Mouse (Mus musculus): ENCODE data around the gene Shc2. TPM values are rescaled to one million over a fixed set of nuclear protein-coding genes. Genes with fewer than 3 reads are reported as not detected.

The Shc2 gene
- polyA plus RNA-seq, 1 experiment from 2014 or later, result 11.7 TPM

- Histone ChIP-seq H3K36me3 (ENCODE audit: control insufficient read depth, insufficient read depth, low read length) (no peaks in the 10 kb centered on the region), H3K4me1 (replicated peaks; ENCODE audit: control insufficient read depth, insufficient read depth, low read length) (no peaks in the 10 kb centered on the region), H3K4me2 (replicated peaks; ENCODE audit: low read depth, low read length) (no peak overlapping the region), H3K27me3 (ENCODE audit: control insufficient read depth, insufficient read depth, low read length) (0 out of 2 replicates have a peak, but pooled peaks cover 2% of the 10 kb centered on the region), H3K9me3 (ENCODE audit: control insufficient read depth, low read length) (no peaks in the 10 kb centered on the region), H3K4me3 (ENCODE audit: low read depth, low read length) (no peak overlapping the region), H3K9ac (ENCODE audit: low read depth, low read length) (no peak overlapping the region), H3K27ac (ENCODE audit: low read depth, low read length) (no peak overlapping the region)
- ATAC-seq (ENCODE audit: low FRiP score), result no peak
- WGBS, result 77% methylated on average over 6 of the region's 6 CpGs
- no peak for DNase-seq (ENCODE audit: low spot score)
Measured at GRCm38 (mm10) chr10:79575754-79576153, 62.0 kb downstream of the Shc2 start.

GRCm38 (mm10) chr10:79574796-79575195, 62.9 kb downstream of the Shc2 start:
- Histone ChIP-seq H3K4me2 (replicated peaks; ENCODE audit: low read depth, low read length) (no peak overlapping the region), H3K4me1 (replicated peaks; ENCODE audit: control insufficient read depth, insufficient read depth, low read length) (no peaks in the 10 kb centered on the region), H3K9me3 (ENCODE audit: control insufficient read depth, low read length) (no peaks in the 10 kb centered on the region), H3K27me3 (ENCODE audit: control insufficient read depth, insufficient read depth, low read length) (no peaks in the 10 kb centered on the region), H3K27ac (ENCODE audit: low read depth, low read length) (no peak overlapping the region), H3K9ac (ENCODE audit: low read depth, low read length) (no peak overlapping the region), H3K36me3 (ENCODE audit: control insufficient read depth, insufficient read depth, low read length) (no peaks in the 10 kb centered on the region), H3K4me3 (ENCODE audit: low read depth, low read length) (no peak overlapping the region)
- DNase-seq (ENCODE audit: low spot score) (no peak), ATAC-seq (ENCODE audit: low FRiP score) (no peak)
- WGBS, result 92% methylated on average over 6 of the region's 6 CpGs

GRCm38 (mm10) chr10:79574350-79574749, 63.4 kb downstream of the Shc2 start:
- WGBS, result 83% methylated on average over 8 of the region's 8 CpGs
- Histone ChIP-seq H3K4me3 (ENCODE audit: low read depth, low read length) (no peak overlapping the region), H3K9ac (ENCODE audit: low read depth, low read length) (no peak overlapping the region), H3K4me2 (replicated peaks; ENCODE audit: low read depth, low read length) (no peak overlapping the region), H3K27me3 (ENCODE audit: control insufficient read depth, insufficient read depth, low read length) (no peaks in the 10 kb centered on the region), H3K9me3 (ENCODE audit: control insufficient read depth, low read length) (no peaks in the 10 kb centered on the region), H3K4me1 (replicated peaks; ENCODE audit: control insufficient read depth, insufficient read depth, low read length) (no peaks in the 10 kb centered on the region), H3K36me3 (ENCODE audit: control insufficient read depth, insufficient read depth, low read length) (no peaks in the 10 kb centered on the region), H3K27ac (ENCODE audit: low read depth, low read length) (no peak overlapping the region)
- DNase-seq (ENCODE audit: low spot score) (no peak), ATAC-seq (ENCODE audit: low FRiP score) (no peak)

GRCm38 (mm10) chr10:79573611-79574010, 64.1 kb downstream of the Shc2 start:
- Histone ChIP-seq H3K4me3 (ENCODE audit: low read depth, low read length) (no peak overlapping the region), H3K4me2 (replicated peaks; ENCODE audit: low read depth, low read length) (no peak overlapping the region), H3K4me1 (replicated peaks; ENCODE audit: control insufficient read depth, insufficient read depth, low read length) (no peaks in the 10 kb centered on the region), H3K36me3 (ENCODE audit: control insufficient read depth, insufficient read depth, low read length) (no peaks in the 10 kb centered on the region), H3K27ac (ENCODE audit: low read depth, low read length) (no peak overlapping the region), H3K27me3 (ENCODE audit: control insufficient read depth, insufficient read depth, low read length) (no peaks in the 10 kb centered on the region), H3K9ac (ENCODE audit: low read depth, low read length) (no peak overlapping the region), H3K9me3 (ENCODE audit: control insufficient read depth, low read length) (no peaks in the 10 kb centered on the region)
- 90% methylated on average over 6 of the region's 6 CpGs for WGBS
- ATAC-seq (ENCODE audit: low FRiP score) (no peak), DNase-seq (ENCODE audit: low spot score) (no peak)

- Histone ChIP-seq H3K27ac (ENCODE audit: low read depth, low read length) (no peak overlapping the region), H3K4me1 (replicated peaks; ENCODE audit: control insufficient read depth, insufficient read depth, low read length) (no peaks in the 10 kb centered on the region), H3K9ac (ENCODE audit: low read depth, low read length) (no peak overlapping the region), H3K27me3 (ENCODE audit: control insufficient read depth, insufficient read depth, low read length) (no peaks in the 10 kb centered on the region), H3K4me2 (replicated peaks; ENCODE audit: low read depth, low read length) (no peak overlapping the region), H3K4me3 (ENCODE audit: low read depth, low read length) (no peak overlapping the region), H3K36me3 (ENCODE audit: control insufficient read depth, insufficient read depth, low read length) (no peaks in the 10 kb centered on the region), H3K9me3 (ENCODE audit: control insufficient read depth, low read length) (no peaks in the 10 kb centered on the region)
- DNase-seq (ENCODE audit: low spot score) (no peak), ATAC-seq (ENCODE audit: low FRiP score) (no peak)
- 91% methylated on average over 2 of the region's 2 CpGs for WGBS
Measured at GRCm38 (mm10) chr10:79571314-79571713, 66.4 kb downstream of the Shc2 start.

GRCm38 (mm10) chr10:79569921-79570320, 67.8 kb downstream of the Shc2 start:
- WGBS, result 86% methylated on average over 5 of the region's 5 CpGs

More at GRCm38 (mm10) chr10:79569921-79570320, 67.8 kb downstream of the Shc2 start:
- DNase-seq (ENCODE audit: low spot score), result no peak
- Histone ChIP-seq H3K9me3 (ENCODE audit: control insufficient read depth, low read length) (no peaks in the 10 kb centered on the region), H3K4me3 (ENCODE audit: low read depth, low read length) (no peak overlapping the region), H3K27me3 (ENCODE audit: control insufficient read depth, insufficient read depth, low read length) (no peaks in the 10 kb centered on the region), H3K27ac (ENCODE audit: low read depth, low read length) (no peak overlapping the region), H3K36me3 (ENCODE audit: control insufficient read depth, insufficient read depth, low read length) (no peaks in the 10 kb centered on the region), H3K9ac (ENCODE audit: low read depth, low read length) (no peak overlapping the region), H3K4me1 (replicated peaks; ENCODE audit: control insufficient read depth, insufficient read depth, low read length) (no peaks in the 10 kb centered on the region), H3K4me2 (replicated peaks; ENCODE audit: low read depth, low read length) (no peak overlapping the region)
- ATAC-seq (ENCODE audit: low FRiP score), result no peak

Other genes starting within 250 kb of the Shc2 start
- gene Vmn2r83, start 169.2 kb downstream of the Shc2 start, polyA plus RNA-seq (2014; fragmentation: Nextera tagmentation; extraction: Ambion mirVana), result not detected in 2 replicates
- 12.4 and 16.1 TPM in 2 replicates for gene Plpp2, start 104.1 kb downstream of the Shc2 start, polyA plus RNA-seq (2014; fragmentation: Nextera tagmentation; extraction: Ambion mirVana)
- 35.4 and 37.8 TPM in 2 replicates for gene Mier2, start 82.7 kb downstream of the Shc2 start, polyA plus RNA-seq (2014; fragmentation: Nextera tagmentation; extraction: Ambion mirVana)
- gene Theg, start 50.6 kb downstream of the Shc2 start, polyA plus RNA-seq (2014; fragmentation: Nextera tagmentation; extraction: Ambion mirVana), result not detected in 2 replicates
- 0.06 and 0.19 TPM in 2 replicates for gene C2cd4c, start 23.9 kb downstream of the Shc2 start, polyA plus RNA-seq (2014; fragmentation: Nextera tagmentation; extraction: Ambion mirVana)
- gene Odf3l2, start 7.8 kb upstream of the Shc2 start, polyA plus RNA-seq (2014; fragmentation: Nextera tagmentation; extraction: Ambion mirVana), result not detected in 2 replicates
- gene Madcam1, start 26.6 kb upstream of the Shc2 start, polyA plus RNA-seq (2014; fragmentation: Nextera tagmentation; extraction: Ambion mirVana), result 1.1 and 1.6 TPM in 2 replicates
- 69.6 and 70.8 TPM in 2 replicates for gene Tpgs1, start 31.5 kb upstream of the Shc2 start, polyA plus RNA-seq (2014; fragmentation: Nextera tagmentation; extraction: Ambion mirVana)
- 153 and 159 TPM in 2 replicates for gene Cdc34, start 44.3 kb upstream of the Shc2 start, polyA plus RNA-seq (2014; fragmentation: Nextera tagmentation; extraction: Ambion mirVana)
- gene Gzmm, start 51.1 kb upstream of the Shc2 start, polyA plus RNA-seq (2014; fragmentation: Nextera tagmentation; extraction: Ambion mirVana), result 0.42 and 0.73 TPM in 2 replicates
- 595 and 605 TPM in 2 replicates for gene Bsg, start 66.6 kb upstream of the Shc2 start, polyA plus RNA-seq (2014; fragmentation: Nextera tagmentation; extraction: Ambion mirVana)
- gene Hcn2, start 78.7 kb upstream of the Shc2 start, polyA plus RNA-seq (2014; fragmentation: Nextera tagmentation; extraction: Ambion mirVana), result 0.15 and 0.20 TPM in 2 replicates
- 23.5 and 26.8 TPM in 2 replicates for gene Polrmt, start 108.7 kb upstream of the Shc2 start, polyA plus RNA-seq (2014; fragmentation: Nextera tagmentation; extraction: Ambion mirVana)
- gene Fgf22, start 117.2 kb upstream of the Shc2 start, polyA plus RNA-seq (2014; fragmentation: Nextera tagmentation; extraction: Ambion mirVana), result 0.18 and 0.48 TPM in 2 replicates
- gene Rnf126, start 129.0 kb upstream of the Shc2 start, polyA plus RNA-seq (2014; fragmentation: Nextera tagmentation; extraction: Ambion mirVana), result 79.4 and 80.5 TPM in 2 replicates
- gene Fstl3, start 139.4 kb upstream of the Shc2 start, polyA plus RNA-seq (2014; fragmentation: Nextera tagmentation; extraction: Ambion mirVana), result 1.5 TPM in 2 replicates
- 0.13 TPM in 1 of 2 replicates, not detected in the other for gene Prss57, start 153.0 kb upstream of the Shc2 start, polyA plus RNA-seq (2014; fragmentation: Nextera tagmentation; extraction: Ambion mirVana)
- gene Palm, start 155.7 kb upstream of the Shc2 start, polyA plus RNA-seq (2014; fragmentation: Nextera tagmentation; extraction: Ambion mirVana), result 129 and 132 TPM in 2 replicates
- 0.59 and 0.69 TPM in 2 replicates for gene Misp, start 183.1 kb upstream of the Shc2 start, polyA plus RNA-seq (2014; fragmentation: Nextera tagmentation; extraction: Ambion mirVana)
- 141 and 152 TPM in 2 replicates for gene Ptbp1, start 216.5 kb upstream of the Shc2 start, polyA plus RNA-seq (2014; fragmentation: Nextera tagmentation; extraction: Ambion mirVana)
- 9.4 and 10.5 TPM in 2 replicates for gene Prtn3, start 236.6 kb upstream of the Shc2 start, polyA plus RNA-seq (2014; fragmentation: Nextera tagmentation; extraction: Ambion mirVana)
- 129 and 150 TPM in 2 replicates for gene Plppr3, start 236.7 kb upstream of the Shc2 start, polyA plus RNA-seq (2014; fragmentation: Nextera tagmentation; extraction: Ambion mirVana)
- gene Elane, start 248.3 kb upstream of the Shc2 start, polyA plus RNA-seq (2014; fragmentation: Nextera tagmentation; extraction: Ambion mirVana), result 0.67 TPM in 1 of 2 replicates, not detected in the other